24 mouse cellular contexts compared by ENCODE assay signal in genomic region chr9:44699730-44700129, GRCm38 (mm10). TPM values are rescaled to one million over a fixed set of nuclear protein-coding genes. Genes with fewer than 3 reads are reported as not detected.
DNase-seq lines count a peak whose midpoint lies in the region; ATAC-seq lines count a peak whose summit lies in the region.
"Had no signal": no experiment of that assay in that cellular context is flagged by ENCODE, and none has a peak within 500 bp of the region (broad histone marks: within the 10 kb centered on the region; RNA-seq: fewer than 3 reads in every experiment).

No protein-coding gene starts in this region.

- no peak overlapping the region for H3K4me2 ChIP-seq in kidney, embryonic 16.5 days (replicated peaks; ENCODE audit: low read depth, low read length)
- H3K4me2 ChIP-seq: forebrain, embryonic 13.5 days; heart, embryonic 13.5 days; hindbrain, embryonic 13.5 days had no signal

- H3K9me3 ChIP-seq in kidney, embryonic 16.5 days (ENCODE audit: low read length): no peaks in the 10 kb centered on the region
- H3K9me3 ChIP-seq: forebrain, embryonic 13.5 days; heart, embryonic 13.5 days; hindbrain, embryonic 13.5 days had no signal

- H3K36me3 ChIP-seq in kidney, embryonic 16.5 days (ENCODE audit: insufficient read depth, low read length): peaks cover 70% of the 10 kb centered on the region

- H3K4me3 ChIP-seq in kidney, embryonic 16.5 days (ENCODE audit: low read length): no peak overlapping the region
- H3K4me3 ChIP-seq: forebrain, embryonic 13.5 days; heart, adult 2 months; heart, embryonic 13.5 days; hindbrain, embryonic 13.5 days had no signal

- no peaks in the 10 kb centered on the region for H3K4me1 ChIP-seq in kidney, embryonic 16.5 days (ENCODE audit: insufficient read depth, low read length)
- H3K4me1 ChIP-seq: forebrain, embryonic 13.5 days; heart, embryonic 13.5 days; hindbrain, embryonic 13.5 days had no signal

- H3K27me3 ChIP-seq in kidney, embryonic 16.5 days (ENCODE audit: insufficient read depth, low read length): no peaks in the 10 kb centered on the region
- H3K27me3 ChIP-seq: forebrain, embryonic 13.5 days; heart, embryonic 13.5 days; hindbrain, embryonic 13.5 days had no signal

- peak; percentile 31 for DNase-seq in cerebellum, adult 9-11 months
- no peak for DNase-seq in cerebellum, adult 18-20 months
- peak; percentile 65 for DNase-seq in kidney, adult 11 months
- peak; percentile 21 for DNase-seq in adipocyte (ENCODE audit: low spot score)
- DNase-seq in kidney, postnatal 25 days: peak; percentile 73 to 85
- no peak for DNase-seq in layer of hippocampus, postnatal 36 days
- no peak for DNase-seq in frontal cortex, postnatal 14 days (ENCODE audit: low spot score in 2 of 2)
- DNase-seq: adrenal gland, postnatal 14 days; heart, postnatal 4 days had no signal

- no peak for ATAC-seq in kidney, embryonic 16.5 days (ENCODE audit: low FRiP score, low TSS enrichment)
- ATAC-seq: forebrain, embryonic 13.5 days; hindbrain, postnatal 0 days had no signal

- H3K27ac ChIP-seq in kidney, embryonic 16.5 days (ENCODE audit: low read length): no peak overlapping the region
- H3K27ac ChIP-seq: forebrain, embryonic 13.5 days; heart, adult 2 months; heart, embryonic 13.5 days; hindbrain, embryonic 13.5 days; hindbrain, postnatal 0 days had no signal

- WGBS in kidney, embryonic 16.5 days: 66% methylated on average over 5 of the region's 5 CpGs

- no peak overlapping the region for H3K9ac ChIP-seq in kidney, embryonic 16.5 days (replicated peaks; ENCODE audit: low read length)
- H3K9ac ChIP-seq: forebrain, embryonic 13.5 days; heart, embryonic 13.5 days had no signal

RNA-seq across cellular contexts. Expression of gene Treh, which starts 26.7 kb away (rescaled TPM):
- 0.17 TPM in 1 of 2 replicates, not detected in the other for polyA plus RNA-seq in kidney, embryonic 16.5 days (2015; fragmentation: Nextera tagmentation; extraction: Ambion mirVana)
- total RNA-seq in layer of hippocampus, postnatal 36 days (2021): not detected
- total RNA-seq: adrenal gland, adult 18-20 months; adrenal gland, postnatal 14 days; gastrocnemius, adult 8-10 months; gastrocnemius, postnatal 4 days; heart, adult 2 months; heart, postnatal 4 days; hindbrain, postnatal 0 days; MEL had no signal
- polyA plus RNA-seq: C2C12; cerebellum, adult 2 months; embryonic facial prominence, embryonic 14.5 days; forebrain, embryonic 13.5 days; heart, adult 2 months; heart, embryonic 13.5 days; heart, postnatal 0 days; hindbrain, embryonic 13.5 days; hindbrain, postnatal 0 days; intestine, embryonic 14.5 days had no signal

RNA-seq across cellular contexts. Expression of gene Phldb1, which starts 35.3 kb away (rescaled TPM):
- polyA plus RNA-seq in kidney, embryonic 16.5 days (2015; fragmentation: Nextera tagmentation; extraction: Ambion mirVana): 37.0 and 37.6 TPM in 2 replicates
- total RNA-seq in layer of hippocampus, postnatal 36 days (2021): 10 to 100 TPM; 88.5 to 95.6 TPM

Comparison
In these comparisons a context has a peak if more than half of its experiments do, and no peak if none do; other contexts are left out.
1. DNase-seq: peak in cerebellum, adult 9-11 months (single experiment), kidney, adult 11 months (single experiment), adipocyte (single experiment) and kidney, postnatal 25 days (2 of 2); none in cerebellum, adult 18-20 months (0 of 2), layer of hippocampus, postnatal 36 days (0 of 2) and frontal cortex, postnatal 14 days (0 of 2).